Mouse (Mus musculus): ENCODE results near the gene Spink2.

GRCm38 (mm10) chr5:77181508-77181907 lies 29.8 kb downstream of the Spink2 start:
- TF ChIP-seq POLR2A (IDR thresholded peaks at IDR 0.05; ENCODE audit: control insufficient read depth, extremely low read depth, insufficient read depth, low read length, poor library complexity) (no peak), CTCF (IDR thresholded peaks at IDR 0.05; ENCODE audit: borderline replicate concordance, control insufficient read depth, extremely low read depth, insufficient read depth, low read length, poor library complexity) (no peak)
